Mouse (Mus musculus): ENCODE measurements at regions not wholly inside any gene's neighbourhood (a gene's known extent, or its start where the extent isn't known, plus 50 kb on each side); places are given as distances from the start of the nearest gene placed in this dataset.
"Not testable (repeated sequence)": the region's sequence is repeated elsewhere in the genome, so short reads cannot be mapped to it uniquely, and the experiment has no call there.

- in situ Hi-C loops (cut with MboI, MseI), result no loop called here
Measured at GRCm38 (mm10) chr11:20390622-20391021, 58.1 kb upstream of the Slc1a4 start.

- in situ Hi-C loops (cut with MboI, MseI), result not testable (repeated sequence)
Measured at GRCm38 (mm10) chr11:20393302-20393701, 60.8 kb upstream of the Slc1a4 start.

GRCm38 (mm10) chr11:20393807-20394206 is 61.3 kb upstream of the Slc1a4 start:
- in situ Hi-C loops (cut with MboI, MseI), result not testable (repeated sequence)

GRCm38 (mm10) chr11:20395848-20396203 is 63.3 kb upstream of the Slc1a4 start:
- in situ Hi-C loops (cut with MboI, MseI), result no loop called here

DNA sequence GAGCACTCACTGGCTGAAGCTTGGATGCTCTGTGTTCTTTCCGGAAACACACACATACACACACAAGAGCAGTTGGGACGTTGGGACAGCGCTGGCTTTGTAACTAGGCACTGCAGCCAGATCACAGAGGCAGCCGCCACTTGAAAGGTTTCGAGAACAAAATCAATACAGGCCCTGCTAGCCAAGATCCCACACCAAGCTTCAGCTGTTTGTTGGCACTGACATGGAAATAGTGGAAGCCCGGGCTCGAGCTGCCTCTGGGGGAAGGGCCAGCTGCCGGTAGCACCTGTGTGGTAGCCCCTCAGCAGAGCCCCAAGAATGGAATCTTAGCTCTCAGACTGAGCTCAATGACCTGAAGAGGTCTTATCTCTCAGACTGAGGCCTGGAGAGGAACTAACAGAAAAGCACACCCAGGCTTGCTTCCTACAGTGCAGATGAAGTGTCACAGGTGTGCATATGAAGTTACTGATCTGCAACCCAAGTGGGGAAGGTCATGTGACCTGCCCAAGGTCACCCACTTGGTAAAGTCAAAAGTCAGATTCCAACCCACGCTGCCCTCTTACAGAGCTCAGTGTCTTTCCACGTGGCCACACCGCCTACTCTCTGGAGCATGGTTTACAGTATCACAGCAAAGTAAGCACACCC is 63.8 kb upstream of the Slc1a4 start:
- in situ Hi-C loops (cut with MboI, MseI), result no loop called here

DNA sequence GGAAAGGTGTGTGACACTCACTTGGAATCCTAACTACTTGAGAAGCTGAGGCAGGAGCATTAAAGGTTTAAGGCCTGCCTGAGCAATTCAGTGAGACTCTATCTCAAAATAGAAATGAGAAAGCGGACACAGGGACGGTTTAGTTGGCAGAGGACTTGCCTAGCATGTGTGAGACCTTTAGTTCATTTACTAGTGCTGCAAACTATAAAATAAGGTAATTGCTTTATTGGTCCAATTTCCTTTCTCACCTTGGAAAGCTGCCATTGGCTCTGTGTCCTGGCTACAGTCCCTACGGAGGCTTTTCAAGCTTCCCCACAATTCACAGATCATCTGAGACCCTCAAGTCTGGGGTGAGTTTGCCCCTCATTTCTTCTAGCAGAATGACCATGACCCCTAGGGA is 64.4 kb upstream of the Slc1a4 start:
- in situ Hi-C loops (cut with MboI, MseI), result no loop called here

GRCm38 (mm10) chr11:20400302-20401234 is 68.1 kb upstream of the Slc1a4 start:
- in situ Hi-C loops (cut with MboI, MseI), result no loop called here

- in situ Hi-C loops (cut with MboI, MseI), result no loop called here
Measured at GRCm38 (mm10) chr11:20403456-20403855, 70.9 kb upstream of the Slc1a4 start.

DNA sequence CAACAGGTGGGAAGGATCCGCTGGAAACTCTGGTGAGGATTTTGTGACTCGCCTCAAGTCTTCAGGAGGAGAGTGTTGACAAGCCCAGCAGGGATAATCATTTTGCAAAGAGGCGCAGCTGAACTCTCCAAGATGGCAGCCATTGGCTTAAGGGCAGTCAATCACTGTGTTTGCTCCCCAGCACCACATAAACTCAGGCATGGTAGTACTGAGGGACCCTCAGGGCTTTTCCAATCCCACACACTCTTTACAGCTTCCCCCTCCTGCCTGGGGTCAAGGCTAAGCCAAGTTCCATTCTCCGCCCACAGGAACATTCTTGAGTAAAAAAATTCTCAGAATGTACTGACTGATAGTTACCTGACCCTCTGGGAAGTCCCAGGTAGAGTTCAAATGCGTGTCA is 72.0 kb upstream of the Slc1a4 start:
- in situ Hi-C loops (cut with MboI, MseI), result no loop called here

DNA sequence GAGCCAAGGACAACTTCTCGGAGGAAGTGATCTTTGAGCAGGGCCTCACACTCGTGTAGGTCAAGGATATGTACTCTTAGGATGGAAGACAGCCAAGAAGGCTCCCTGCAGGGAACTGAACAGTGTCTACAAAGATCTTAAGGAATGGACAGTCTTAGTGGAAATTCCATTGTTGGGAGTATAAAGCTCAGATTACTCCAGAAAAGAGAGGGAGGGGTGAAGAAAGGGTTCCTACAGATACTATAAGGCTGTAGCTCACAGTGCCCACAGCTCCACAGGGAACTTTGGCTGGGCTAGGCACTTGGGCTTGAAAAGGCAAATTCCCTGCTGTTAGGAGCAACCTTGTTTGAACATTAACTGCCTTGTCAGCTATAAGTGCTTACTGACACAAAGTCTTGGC is 85.6 kb upstream of the Slc1a4 start:
- in situ Hi-C loops (cut with MboI, MseI), result loop anchor here (5.0 kb wide), 1 partner anchor 76 kb away; no protein-coding TSS in a partner anchor

- in situ Hi-C loops (cut with MboI, MseI), result no loop called here
Measured at GRCm38 (mm10) chr11:20420876-20421275, 88.4 kb upstream of the Slc1a4 start.

DNA sequence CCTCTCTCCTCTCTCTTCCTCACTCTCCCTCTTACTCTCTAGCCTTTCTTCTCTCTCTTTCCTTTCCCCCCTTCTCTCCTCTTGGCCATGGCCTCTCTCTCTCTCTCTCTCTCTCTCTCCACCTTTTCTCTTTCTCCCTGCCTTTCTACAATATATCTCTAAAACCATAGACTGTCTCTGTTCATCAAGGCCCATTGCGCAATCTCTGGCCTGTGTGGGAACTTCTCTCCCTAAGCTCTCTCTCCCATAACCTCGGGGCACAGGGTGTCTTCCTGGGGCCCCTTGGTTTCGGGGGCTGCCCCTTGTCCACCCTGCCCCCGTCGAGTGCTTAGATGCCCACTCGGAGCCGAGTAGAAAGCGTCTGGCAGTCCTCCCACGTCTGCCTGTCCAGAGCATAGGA is 103.5 kb upstream of the Slc1a4 start:
- in situ Hi-C loops (cut with MboI, MseI), result no loop called here

DNA sequence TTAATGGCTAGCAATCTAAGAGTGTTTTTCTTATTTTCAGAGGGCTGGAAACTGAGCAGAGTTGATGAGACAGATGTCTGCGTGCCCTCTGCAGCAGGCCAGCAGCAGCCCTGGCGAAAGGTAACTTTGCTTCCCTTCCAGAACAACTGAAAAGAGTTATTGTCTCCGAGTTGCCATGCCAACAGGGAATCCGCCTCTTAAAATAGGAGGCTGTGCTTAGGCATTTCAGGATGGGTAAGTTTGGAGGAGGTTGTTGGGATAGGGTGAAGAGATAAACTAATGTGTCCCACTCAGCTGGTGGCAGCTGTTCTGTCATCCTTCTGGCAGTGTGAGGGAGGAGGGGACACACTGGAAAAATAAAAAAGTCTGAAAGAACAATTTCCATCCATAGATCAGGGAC is 100.6 kb upstream of the Sertad2 start:
- in situ Hi-C loops (cut with MboI, MseI), result no loop called here

DNA sequence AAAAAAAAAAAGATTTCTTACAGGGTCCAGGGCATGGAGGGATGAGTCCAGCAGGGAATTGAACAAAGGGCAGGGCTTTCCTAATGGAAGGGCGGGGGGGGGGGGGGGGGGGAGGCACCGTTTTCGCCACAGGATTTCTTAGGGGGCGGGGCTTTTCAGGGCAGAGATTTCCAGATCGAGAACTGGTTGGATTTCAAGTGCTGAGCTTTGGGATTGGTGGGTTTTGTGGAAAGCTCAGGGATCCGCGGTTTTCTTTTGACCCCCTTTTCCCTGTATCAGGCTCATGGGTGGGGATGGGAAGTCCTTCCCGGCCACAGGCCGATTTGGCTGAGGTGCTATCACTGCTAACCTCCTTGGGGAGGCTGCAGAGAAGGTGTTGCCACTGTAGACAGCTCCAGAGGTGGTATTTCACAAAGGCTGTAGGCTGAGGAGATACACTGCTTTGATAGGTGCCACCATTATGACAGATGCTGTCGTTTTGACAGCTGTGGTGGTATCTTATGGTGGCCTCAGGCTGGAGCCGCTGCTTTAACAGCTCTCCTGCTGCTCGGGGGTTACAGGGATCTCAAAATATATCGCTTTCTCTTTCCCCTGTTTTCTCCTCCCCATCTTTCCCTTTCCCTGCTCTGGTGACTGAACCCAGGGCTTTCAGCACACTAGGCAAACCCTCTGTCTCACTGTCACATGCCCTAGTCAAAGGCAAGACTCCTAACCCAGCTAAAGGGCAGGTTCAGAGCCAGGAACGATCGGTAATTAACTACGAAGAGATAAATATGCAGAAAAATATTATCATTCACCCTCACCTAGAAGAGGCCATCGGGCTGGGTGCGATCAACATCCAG is 97.8 kb upstream of the Sertad2 start:
- in situ Hi-C loops (cut with MboI, MseI), result no loop called here

- in situ Hi-C loops (cut with MboI, MseI), result no loop called here
Measured at GRCm38 (mm10) chr11:20445903-20446264, 97.2 kb upstream of the Sertad2 start.

DNA sequence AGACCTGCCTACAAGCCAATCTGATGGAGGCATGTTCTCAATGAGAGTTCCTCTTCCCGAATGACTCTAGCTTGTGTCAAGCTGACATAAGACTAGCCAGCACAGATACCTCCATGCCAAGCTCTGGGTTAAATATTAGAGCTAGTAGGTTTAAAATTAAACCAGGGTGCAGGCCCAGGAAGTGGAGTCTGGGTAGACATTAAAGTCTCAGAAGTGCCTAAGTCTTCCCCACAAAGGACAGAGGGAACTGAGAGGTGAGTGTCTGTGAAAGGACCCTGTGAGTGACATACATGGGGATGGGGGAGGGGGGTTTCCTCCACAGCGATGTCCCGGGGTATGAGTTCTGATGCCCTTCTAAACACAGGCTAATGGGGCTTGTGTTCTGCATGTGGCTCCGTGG is 90.2 kb upstream of the Sertad2 start:
- in situ Hi-C loops (cut with MboI, MseI), result no loop called here

- in situ Hi-C loops (cut with MboI, MseI), result no loop called here
Measured at GRCm38 (mm10) chr11:20453786-20454185, 89.3 kb upstream of the Sertad2 start.

- in situ Hi-C loops (cut with MboI, MseI), result no loop called here
Measured at GRCm38 (mm10) chr11:20455085-20455864, 87.8 kb upstream of the Sertad2 start.

GRCm38 (mm10) chr11:20455865-20456648 is 87.0 kb upstream of the Sertad2 start:
- in situ Hi-C loops (cut with MboI, MseI), result no loop called here

GRCm38 (mm10) chr11:20459140-20459539 is 83.9 kb upstream of the Sertad2 start:
- in situ Hi-C loops (cut with MboI, MseI), result no loop called here
